Mouse (Mus musculus): ENCODE measurements at regions not wholly inside any gene's neighbourhood (a gene's known extent, or its start where the extent isn't known, plus 50 kb on each side); places are given as distances from the start of the nearest gene placed in this dataset.
A peak's percentile ranks its signal among the peaks of the same experiment; 100 is the strongest.

DNA sequence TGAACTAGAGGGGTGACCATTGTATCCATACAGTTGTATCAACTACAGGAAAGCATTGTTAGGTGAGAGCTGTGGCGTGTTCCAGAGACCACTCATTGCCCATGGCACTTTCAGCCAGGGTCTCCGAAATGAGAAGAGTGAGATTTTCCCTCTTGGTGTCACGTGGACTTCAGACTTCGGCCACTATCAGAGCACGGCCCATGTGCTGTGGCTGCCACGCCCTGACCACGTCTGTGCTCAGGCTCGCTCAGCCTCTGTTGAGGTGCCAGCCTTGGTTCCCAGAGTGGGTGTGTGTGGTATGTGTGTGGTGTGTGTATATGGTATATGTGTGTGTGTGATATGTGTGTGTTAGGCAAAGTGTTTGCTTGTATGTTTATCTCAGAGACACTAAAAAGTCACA, 144.6 kb downstream of the Enc1 start:
- H3K27me3 ChIP-seq (ENCODE audit: control insufficient read depth, insufficient read depth, low read depth, low read length): no peaks in the 10 kb centered on the region
- H3K9ac ChIP-seq (ENCODE audit: low read depth, low read length): no peak overlapping the region
- H3K27ac ChIP-seq (ENCODE audit: low read length): no peak overlapping the region
- no peak for ATAC-seq (ENCODE audit: low read depth)
- no peak overlapping the region for H3K4me3 ChIP-seq (ENCODE audit: low read depth, low read length)
- no peaks in the 10 kb centered on the region for H3K9me3 ChIP-seq (replicated peaks; ENCODE audit: control insufficient read depth, low read length)
- no peak overlapping the region for H3K4me2 ChIP-seq (ENCODE audit: low read depth, low read length)
- WGBS (ENCODE audit: insufficient replicate concordance): 40% methylated on average over 8 of the region's 8 CpGs
- H3K4me1 ChIP-seq (ENCODE audit: control insufficient read depth, low read depth, low read length): no peaks in the 10 kb centered on the region; the same call in 1 of the 2 replicates
- H3K36me3 ChIP-seq (ENCODE audit: control insufficient read depth, insufficient read depth): no peaks in the 10 kb centered on the region

DNA sequence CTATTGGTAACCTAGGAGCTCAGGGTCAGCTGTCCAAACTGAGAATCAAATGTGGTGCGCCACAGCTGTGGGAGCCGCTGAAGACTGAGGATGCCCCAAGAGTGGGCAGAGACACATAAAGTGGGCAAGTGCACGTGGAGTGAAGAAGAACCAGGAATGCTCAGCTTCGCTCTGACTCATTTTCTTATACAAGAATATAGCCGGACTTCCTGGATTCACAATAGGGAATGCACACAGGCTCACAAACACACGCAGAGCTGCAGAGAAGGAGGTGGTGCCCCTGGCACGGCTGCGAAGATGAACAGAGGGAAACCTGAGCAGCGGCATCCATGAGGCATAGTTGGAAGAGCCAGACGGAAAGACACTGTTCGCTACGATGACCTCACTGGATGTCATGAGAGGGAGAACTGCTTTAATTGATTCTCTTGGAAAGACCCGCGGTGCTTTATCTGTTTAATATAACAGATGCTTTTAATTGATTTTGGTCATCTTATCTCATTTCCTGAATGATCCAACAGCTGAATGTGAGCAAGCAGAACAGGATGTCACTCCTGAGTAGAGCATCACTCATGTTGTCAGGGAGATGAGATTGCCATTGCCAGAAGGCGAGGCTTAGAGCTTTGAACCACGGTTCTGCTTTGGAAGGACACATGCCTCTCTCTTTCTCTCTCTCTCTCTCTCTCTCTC, 143.3 kb downstream of the Enc1 start:
- H3K36me3 ChIP-seq (ENCODE audit: control insufficient read depth, insufficient read depth): no peaks in the 10 kb centered on the region
- no peaks in the 10 kb centered on the region for H3K27me3 ChIP-seq (ENCODE audit: control insufficient read depth, insufficient read depth, low read depth, low read length)
- H3K9me3 ChIP-seq (replicated peaks; ENCODE audit: control insufficient read depth, low read length): no peaks in the 10 kb centered on the region
- no peaks in the 10 kb centered on the region; the same call in 1 of the 2 replicates for H3K4me1 ChIP-seq (ENCODE audit: control insufficient read depth, low read depth, low read length)
- H3K9ac ChIP-seq (ENCODE audit: low read depth, low read length): no peak overlapping the region
- ATAC-seq (ENCODE audit: low read depth): no peak
- no peak overlapping the region for H3K4me2 ChIP-seq (ENCODE audit: low read depth, low read length)
- no peak overlapping the region for H3K27ac ChIP-seq (ENCODE audit: low read length)
- WGBS (ENCODE audit: insufficient replicate concordance): 62% methylated on average over 16 of the region's 16 CpGs
- no peak overlapping the region for H3K4me3 ChIP-seq (ENCODE audit: low read depth, low read length)

DNA sequence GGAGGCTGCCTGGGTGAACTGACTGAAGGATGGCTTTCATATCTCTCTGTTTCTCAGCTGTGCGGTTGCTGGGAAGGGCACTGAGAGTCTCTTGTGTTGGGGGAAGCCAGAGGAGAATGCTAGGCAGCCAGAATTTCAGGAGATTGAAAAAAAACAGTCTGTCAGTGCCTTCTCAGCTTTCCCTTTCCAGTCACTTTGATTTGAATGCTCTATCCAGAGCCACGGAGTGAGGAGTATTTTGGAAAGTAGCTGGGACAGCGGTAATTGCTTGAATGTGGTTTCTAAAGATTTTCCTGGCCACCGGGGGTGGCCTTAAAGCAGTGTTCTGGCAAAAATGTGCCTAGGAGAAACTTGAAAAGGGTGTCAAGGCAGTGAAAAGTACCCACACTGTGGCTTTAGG, 142.4 kb downstream of the Enc1 start:
- ATAC-seq (ENCODE audit: low read depth): no peak
- Histone ChIP-seq H3K4me2 (ENCODE audit: low read depth, low read length) (no peak overlapping the region), H3K36me3 (ENCODE audit: control insufficient read depth, insufficient read depth) (no peaks in the 10 kb centered on the region), H3K4me1 (ENCODE audit: control insufficient read depth, low read depth, low read length) (no peaks in the 10 kb centered on the region; the same call in 1 of the 2 replicates), H3K9ac (ENCODE audit: low read depth, low read length) (no peak overlapping the region), H3K27me3 (ENCODE audit: control insufficient read depth, insufficient read depth, low read depth, low read length) (no peaks in the 10 kb centered on the region), H3K4me3 (ENCODE audit: low read depth, low read length) (no peak overlapping the region), H3K9me3 (replicated peaks; ENCODE audit: control insufficient read depth, low read length) (no peaks in the 10 kb centered on the region), H3K27ac (ENCODE audit: low read length) (no peak overlapping the region)
- WGBS (ENCODE audit: insufficient replicate concordance): 48% methylated on average over 4 of the region's 4 CpGs

DNA sequence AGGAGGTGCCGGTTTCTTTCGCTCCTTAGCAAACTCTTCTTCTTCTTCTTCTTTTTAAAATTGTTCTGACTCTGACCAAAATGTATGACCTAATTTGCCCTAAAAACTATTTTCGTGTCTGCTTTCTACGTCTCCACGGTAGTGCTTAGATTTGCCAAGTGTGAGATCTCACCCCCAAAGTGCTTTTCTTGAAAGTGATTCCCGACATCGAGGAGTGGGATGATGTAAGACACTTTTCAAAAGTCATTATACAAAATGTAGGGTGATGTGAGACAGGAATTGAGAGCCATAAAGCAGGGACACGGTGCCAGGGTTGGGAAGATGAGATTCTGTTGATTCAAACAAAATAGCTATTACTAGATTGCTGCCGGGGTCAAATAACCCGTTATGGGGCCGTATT, 139.5 kb downstream of the Enc1 start:
- WGBS (ENCODE audit: insufficient replicate concordance): 73% methylated on average over 11 of the region's 11 CpGs
- no peak overlapping the region for H3K4me2 ChIP-seq (ENCODE audit: low read depth, low read length)

DNA sequence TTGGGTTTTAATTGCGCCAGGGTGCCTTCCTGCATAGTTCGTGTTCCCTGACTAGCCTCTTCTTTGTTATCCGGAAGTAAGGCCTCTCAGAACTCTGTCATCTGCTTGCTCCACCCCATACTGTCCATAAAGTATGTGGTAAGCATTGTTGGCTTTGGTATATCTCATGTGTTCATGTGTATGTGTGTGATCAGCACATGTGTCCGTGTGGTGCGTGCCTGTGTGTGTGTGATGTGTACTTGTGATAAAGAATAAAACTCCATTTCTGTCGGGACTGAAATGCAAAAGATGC, 135.3 kb downstream of the Enc1 start:
- Histone ChIP-seq H3K4me2 (ENCODE audit: low read depth, low read length) (no peak overlapping the region), H3K4me3 (ENCODE audit: low read depth, low read length) (no peak overlapping the region), H3K9me3 (replicated peaks; ENCODE audit: control insufficient read depth, low read length) (no peaks in the 10 kb centered on the region), H3K9ac (ENCODE audit: low read depth, low read length) (no peak overlapping the region), H3K36me3 (ENCODE audit: control insufficient read depth, insufficient read depth) (no peaks in the 10 kb centered on the region), H3K27ac (ENCODE audit: low read length) (no peak overlapping the region), H3K4me1 (ENCODE audit: control insufficient read depth, low read depth, low read length) (no peaks in the 10 kb centered on the region; the same call in 1 of the 2 replicates), H3K27me3 (ENCODE audit: control insufficient read depth, insufficient read depth, low read depth, low read length) (no peaks in the 10 kb centered on the region)
- ATAC-seq (ENCODE audit: low read depth): no peak
- WGBS (ENCODE audit: insufficient replicate concordance): 54% methylated on average over 6 of the region's 6 CpGs

More for the DNA sequence above, 139.5 kb downstream of the Enc1 start:
- H3K9me3 ChIP-seq (replicated peaks; ENCODE audit: control insufficient read depth, low read length): no peaks in the 10 kb centered on the region
- H3K4me3 ChIP-seq (ENCODE audit: low read depth, low read length): no peak overlapping the region
- H3K27me3 ChIP-seq (ENCODE audit: control insufficient read depth, insufficient read depth, low read depth, low read length): no peaks in the 10 kb centered on the region
- no peak overlapping the region for H3K27ac ChIP-seq (ENCODE audit: low read length)
- no peak overlapping the region for H3K9ac ChIP-seq (ENCODE audit: low read depth, low read length)
- no peak for ATAC-seq (ENCODE audit: low read depth)
- H3K4me1 ChIP-seq (ENCODE audit: control insufficient read depth, low read depth, low read length): no peaks in the 10 kb centered on the region; the same call in 1 of the 2 replicates
- no peaks in the 10 kb centered on the region for H3K36me3 ChIP-seq (ENCODE audit: control insufficient read depth, insufficient read depth)

DNA sequence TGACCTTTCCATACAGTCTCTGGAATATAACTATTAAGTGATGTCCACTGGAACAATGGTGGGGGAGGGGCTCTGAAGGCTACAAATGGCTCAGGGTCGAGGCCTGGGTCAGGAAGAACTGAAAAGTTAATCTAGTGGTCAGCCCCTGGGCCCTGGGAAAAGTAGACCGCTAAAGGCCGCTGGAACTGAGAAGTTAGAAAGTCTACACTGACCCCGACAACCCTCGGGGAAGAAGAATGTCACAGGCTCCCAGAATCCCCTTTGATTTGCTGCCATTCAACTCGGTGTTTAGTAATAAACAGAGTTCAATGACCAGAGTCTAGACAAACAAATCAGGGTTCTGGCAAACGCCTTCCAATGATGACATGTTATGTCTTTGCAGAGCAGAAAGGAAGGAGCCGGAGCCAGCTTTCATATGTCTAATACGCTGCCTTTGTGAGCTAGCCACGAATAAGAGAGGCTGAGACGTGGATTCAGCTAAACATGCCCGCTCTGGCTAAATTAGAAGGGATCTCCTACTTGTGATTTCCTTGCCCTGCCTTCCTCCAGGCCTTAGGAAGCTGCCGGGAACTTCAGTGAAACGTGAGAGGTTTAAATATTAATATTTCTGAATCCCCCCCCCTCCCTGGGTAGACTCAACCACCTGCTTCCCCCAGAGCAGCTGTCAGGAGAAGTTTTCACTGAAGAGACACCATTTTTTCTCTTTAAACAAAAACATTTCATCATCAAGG, 134.8 kb downstream of the Enc1 start:
- Histone ChIP-seq H3K9ac (ENCODE audit: low read depth, low read length) (no peak overlapping the region), H3K27me3 (ENCODE audit: control insufficient read depth, insufficient read depth, low read depth, low read length) (no peaks in the 10 kb centered on the region), H3K9me3 (replicated peaks; ENCODE audit: control insufficient read depth, low read length) (no peaks in the 10 kb centered on the region), H3K27ac (ENCODE audit: low read length) (no peak overlapping the region), H3K4me3 (ENCODE audit: low read depth, low read length) (no peak overlapping the region), H3K4me1 (ENCODE audit: control insufficient read depth, low read depth, low read length) (no peaks in the 10 kb centered on the region; the same call in 1 of the 2 replicates), H3K36me3 (ENCODE audit: control insufficient read depth, insufficient read depth) (no peaks in the 10 kb centered on the region), H3K4me2 (ENCODE audit: low read depth, low read length) (no peak overlapping the region)
- ATAC-seq (ENCODE audit: low read depth): 0 out of 2 replicates have a peak, but pooled peaks have one; percentile 21
- 61% methylated on average over 14 of the region's 14 CpGs for WGBS (ENCODE audit: insufficient replicate concordance)

DNA sequence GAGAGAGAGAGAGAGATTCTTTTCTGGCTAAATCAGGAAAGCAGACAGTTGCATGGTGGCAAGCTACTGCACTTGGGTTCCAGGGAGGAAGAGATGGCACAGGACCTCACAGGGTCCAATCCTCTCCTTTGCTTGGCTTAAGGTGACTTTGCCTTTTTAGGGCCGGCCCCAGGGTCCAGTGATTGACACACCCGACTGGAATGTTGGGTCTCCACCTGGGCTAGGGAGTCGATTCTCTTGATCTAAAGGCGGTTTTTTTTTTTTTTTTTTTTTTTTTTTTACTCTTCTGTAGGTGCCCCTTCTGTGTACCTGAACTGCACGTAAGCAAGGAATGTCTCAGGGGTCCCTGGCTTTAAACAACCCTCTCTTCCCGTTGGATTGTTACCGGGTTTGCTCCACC, 131.4 kb downstream of the Enc1 start:
- H3K4me1 ChIP-seq (ENCODE audit: control insufficient read depth, low read depth, low read length): no peaks in the 10 kb centered on the region; the same call in 1 of the 2 replicates
- H3K36me3 ChIP-seq (ENCODE audit: control insufficient read depth, insufficient read depth): no peaks in the 10 kb centered on the region
- no peak overlapping the region for H3K27ac ChIP-seq (ENCODE audit: low read length)
- 28% methylated on average over 7 of the region's 7 CpGs for WGBS (ENCODE audit: insufficient replicate concordance)
- H3K9me3 ChIP-seq (replicated peaks; ENCODE audit: control insufficient read depth, low read length): no peaks in the 10 kb centered on the region
- ATAC-seq (ENCODE audit: low read depth): no peak
- no peak overlapping the region for H3K9ac ChIP-seq (ENCODE audit: low read depth, low read length)
- H3K27me3 ChIP-seq (ENCODE audit: control insufficient read depth, insufficient read depth, low read depth, low read length): no peaks in the 10 kb centered on the region
- H3K4me2 ChIP-seq (ENCODE audit: low read depth, low read length): no peak overlapping the region
- H3K4me3 ChIP-seq (ENCODE audit: low read depth, low read length): no peak overlapping the region

DNA sequence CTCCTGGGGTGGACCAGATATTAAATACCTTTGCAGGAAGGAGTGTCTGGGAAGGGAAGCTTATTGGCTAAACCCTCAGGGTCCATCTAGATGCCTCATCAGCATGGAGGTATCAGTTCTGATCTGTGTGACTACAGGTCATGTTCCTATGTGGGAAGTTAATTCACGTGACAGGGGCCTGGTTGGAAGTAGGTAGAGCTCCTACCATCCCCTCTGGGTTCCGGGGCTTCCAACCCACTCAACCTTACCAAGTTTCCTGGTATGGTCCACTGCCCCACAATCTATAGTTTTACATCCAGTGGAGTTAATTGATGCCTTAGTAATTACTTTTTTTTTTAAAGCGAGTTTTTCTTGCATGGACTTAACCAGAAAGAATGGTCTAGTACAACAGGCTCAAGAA, 130.3 kb downstream of the Enc1 start:
- H3K4me3 ChIP-seq (ENCODE audit: low read depth, low read length): no peak overlapping the region
- no peak overlapping the region for H3K4me2 ChIP-seq (ENCODE audit: low read depth, low read length)
- H3K9me3 ChIP-seq (replicated peaks; ENCODE audit: control insufficient read depth, low read length): no peaks in the 10 kb centered on the region
- 63% methylated on average over 3 of the region's 3 CpGs for WGBS (ENCODE audit: insufficient replicate concordance)
- no peak for ATAC-seq (ENCODE audit: low read depth)
- no peak overlapping the region for H3K27ac ChIP-seq (ENCODE audit: low read length)
- no peak overlapping the region for H3K9ac ChIP-seq (ENCODE audit: low read depth, low read length)
- no peaks in the 10 kb centered on the region; the same call in 1 of the 2 replicates for H3K4me1 ChIP-seq (ENCODE audit: control insufficient read depth, low read depth, low read length)
- no peaks in the 10 kb centered on the region for H3K36me3 ChIP-seq (ENCODE audit: control insufficient read depth, insufficient read depth)
- no peaks in the 10 kb centered on the region for H3K27me3 ChIP-seq (ENCODE audit: control insufficient read depth, insufficient read depth, low read depth, low read length)

DNA sequence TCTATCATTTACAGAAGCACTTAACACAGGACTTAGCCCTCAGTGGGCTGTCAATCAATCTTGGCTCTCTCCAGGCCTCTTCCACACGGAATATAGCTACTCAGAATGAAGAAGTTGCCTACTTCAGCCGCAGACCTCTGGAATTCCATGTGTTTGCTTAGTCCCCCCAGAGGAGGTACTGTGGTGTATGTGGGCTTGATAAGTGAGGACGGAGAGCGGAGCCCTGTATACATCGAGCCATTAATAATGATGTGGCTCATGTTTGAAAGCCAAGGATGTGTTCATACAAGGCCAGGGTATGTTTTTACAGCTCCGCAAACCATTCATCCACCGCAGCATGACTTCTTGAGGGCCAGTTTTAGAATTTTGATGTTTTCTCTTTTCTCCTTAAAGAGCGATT, 125.8 kb downstream of the Enc1 start:
- Histone ChIP-seq H3K36me3 (ENCODE audit: control insufficient read depth, insufficient read depth) (no peaks in the 10 kb centered on the region), H3K27ac (ENCODE audit: low read length) (no peak overlapping the region), H3K9me3 (replicated peaks; ENCODE audit: control insufficient read depth, low read length) (no peaks in the 10 kb centered on the region), H3K4me3 (ENCODE audit: low read depth, low read length) (no peak overlapping the region), H3K9ac (ENCODE audit: low read depth, low read length) (no peak overlapping the region), H3K27me3 (ENCODE audit: control insufficient read depth, insufficient read depth, low read depth, low read length) (no peaks in the 10 kb centered on the region), H3K4me1 (ENCODE audit: control insufficient read depth, low read depth, low read length) (no peaks in the 10 kb centered on the region), H3K4me2 (ENCODE audit: low read depth, low read length) (no peak overlapping the region)
- ATAC-seq (ENCODE audit: low read depth): no peak
- 71% methylated on average over 8 of the region's 8 CpGs for WGBS (ENCODE audit: insufficient replicate concordance)
